In the genomic region with DNA sequence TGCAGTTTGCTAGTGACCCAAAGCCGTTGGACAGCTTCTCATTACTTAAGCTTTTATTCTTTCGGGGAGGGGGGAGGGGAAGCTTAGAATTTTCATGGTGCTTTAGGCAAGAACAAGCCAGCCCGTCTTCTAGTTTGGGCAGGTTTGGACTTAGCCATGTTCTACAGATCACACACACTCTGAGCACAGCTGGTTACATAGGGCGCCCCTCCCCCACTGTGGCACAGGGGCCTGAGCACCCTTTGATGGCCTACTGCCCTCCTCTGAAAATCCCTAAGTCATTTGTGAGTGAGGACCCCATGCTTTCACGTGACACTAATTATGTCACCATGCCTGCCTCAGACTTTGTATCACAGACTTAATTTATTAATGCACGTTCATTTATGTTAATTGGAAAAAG, we compare ENCODE assay signal across 23 mouse cellular contexts. TPM values are rescaled to one million over a fixed set of nuclear protein-coding genes. Genes with fewer than 3 reads are reported as not detected.
DNase-seq lines count a peak whose midpoint lies in the region; ATAC-seq and TF ChIP-seq lines count a peak whose summit lies in the region.
"Had no signal": no experiment of that assay in that cellular context is flagged by ENCODE, and none has a peak within 500 bp of the region (broad histone marks: within the 10 kb centered on the region; RNA-seq: fewer than 3 reads in every experiment).

No protein-coding gene starts in this region.

- intact Hi-C loops in left cerebral cortex, postnatal 4 days (cut with DNase I): no loop called here
- intact Hi-C loops in left cerebral cortex, postnatal 25 days (cut with DNase I): no loop called here

- in situ Hi-C loops in CH12.LX (cut with MboI; ENCODE audit: low pct_ligation_motif_present, low pct_unique_long_range_greater_than_20kb, low sequenced_read_pairs): no loop called here

- no peaks in the 10 kb centered on the region for H3K9me3 ChIP-seq in kidney, embryonic 15.5 days (replicated peaks)
- H3K9me3 ChIP-seq in CH12.LX (replicated peaks; ENCODE audit: low read length): no peaks in the 10 kb centered on the region
- H3K9me3 ChIP-seq in intestine, postnatal 0 days (ENCODE audit: control insufficient read depth): no peaks in the 10 kb centered on the region
- H3K9me3 ChIP-seq: embryonic facial prominence, embryonic 12.5 days; forebrain, embryonic 13.5 days; G1E; heart, embryonic 12.5 days; hindbrain, embryonic 10.5 days had no signal

- H3K4me2 ChIP-seq in kidney, embryonic 15.5 days: no peak overlapping the region
- no peak overlapping the region for H3K4me2 ChIP-seq in CH12.LX (ENCODE audit: insufficient read depth, low read depth, poor library complexity, severe bottlenecking)
- H3K4me2 ChIP-seq in intestine, postnatal 0 days (replicated peaks; ENCODE audit: low read depth): no peak overlapping the region
- H3K4me2 ChIP-seq: embryonic facial prominence, embryonic 12.5 days; forebrain, embryonic 13.5 days; heart, embryonic 12.5 days; hindbrain, embryonic 14.5 days had no signal

- no peaks in the 10 kb centered on the region for H3K79me2 ChIP-seq in CH12.LX (replicated peaks; ENCODE audit: control insufficient read depth, extremely low read depth, insufficient read depth, poor library complexity, severe bottlenecking)

- 60% methylated on average over 6 of the region's 6 CpGs for WGBS in kidney, embryonic 15.5 days
- 69% methylated on average over 6 of the region's 6 CpGs for WGBS in intestine, postnatal 0 days

- no peak for DNase-seq in kidney, adult 9 months
- peak; percentile 4 for DNase-seq in left cerebral cortex, postnatal 4 days
- DNase-seq in left cerebral cortex, postnatal 25 days (ENCODE audit: low spot score in 2 of 2): no peak
- DNase-seq in CH12.LX (ENCODE audit: extremely low read depth): no peak
- DNase-seq in forelimb bud, embryonic 11.5 days (ENCODE audit: low read depth, low spot score): peak; percentile 23
- no peak for DNase-seq in B cell, adult 2 months
- DNase-seq: adrenal gland, postnatal 10 days; cerebellum, adult 11 months; cerebellum, adult 8-10 months; cerebellum, postnatal 14 days; embryo, embryonic 11 days; forebrain, postnatal 0 days; gastrocnemius, adult 2 months; gastrocnemius, postnatal 25 days had no signal

- H3K9ac ChIP-seq in kidney, embryonic 15.5 days: no peak overlapping the region
- no peak overlapping the region for H3K9ac ChIP-seq in CH12.LX (ENCODE audit: insufficient read depth, low read depth)
- no peak overlapping the region for H3K9ac ChIP-seq in intestine, postnatal 0 days (ENCODE audit: low read depth, low read length)
- H3K9ac ChIP-seq: embryonic facial prominence, embryonic 12.5 days; forebrain, embryonic 13.5 days; forebrain, postnatal 0 days; heart, embryonic 12.5 days; hindbrain, embryonic 14.5 days had no signal

- peaks cover 46% of the 10 kb centered on the region for H3K27me3 ChIP-seq in kidney, embryonic 15.5 days
- no peaks in the 10 kb centered on the region for H3K27me3 ChIP-seq in CH12.LX (replicated peaks)
- peaks cover 10% of the 10 kb centered on the region; the same call in 1 of the 2 replicates for H3K27me3 ChIP-seq in intestine, postnatal 0 days (replicated peaks; ENCODE audit: control insufficient read depth, insufficient read depth, low read length)

- TF ChIP-seq EP300 in CH12.LX (IDR thresholded peaks at IDR 0.05; ENCODE audit: low read length): 0 out of 2 replicates have a peak, but pooled peaks have one; percentile 23

- no peak for TF ChIP-seq RAD21 in CH12.LX (IDR thresholded peaks at IDR 0.05; ENCODE audit: low read depth, low read length)

- dilution Hi-C loops in CH12.LX (cut with MboI; ENCODE audit: extremely low pct_ligation_motif_present, extremely low pct_unique_long_range_greater_than_20kb, low sequenced_read_pairs): no loop called here

- no peak overlapping the region for H3K27ac ChIP-seq in kidney, embryonic 15.5 days
- H3K27ac ChIP-seq in CH12.LX (ENCODE audit: insufficient read depth, low read depth): no peak overlapping the region
- H3K27ac ChIP-seq in intestine, postnatal 0 days (ENCODE audit: low read depth, low read length): no peak overlapping the region
- H3K27ac ChIP-seq: embryonic facial prominence, embryonic 12.5 days; forebrain, embryonic 13.5 days; gastrocnemius, adult 2 months; hindbrain, embryonic 10.5 days; hindbrain, embryonic 14.5 days had no signal

- H3K4me1 ChIP-seq in kidney, embryonic 15.5 days: no peaks in the 10 kb centered on the region
- peaks cover 25 to 93% of the 10 kb centered on the region in 2 experiments for H3K4me1 ChIP-seq in CH12.LX (ENCODE audit: control insufficient read depth in 1 of 2, insufficient read depth in 2 of 2)
- no peaks in the 10 kb centered on the region for H3K4me1 ChIP-seq in intestine, postnatal 0 days (replicated peaks; ENCODE audit: control insufficient read depth, insufficient read depth, low read length)
- H3K4me1 ChIP-seq: embryonic facial prominence, embryonic 12.5 days; forebrain, embryonic 13.5 days; heart, embryonic 12.5 days; hindbrain, embryonic 10.5 days had no signal

- no peak for TF ChIP-seq POLR2A in CH12.LX (IDR thresholded peaks at IDR 0.05; ENCODE audit: low read depth, low read length)

- no peak overlapping the region for H3K4me3 ChIP-seq in kidney, embryonic 15.5 days (replicated peaks)
- H3K4me3 ChIP-seq in CH12.LX (replicated peaks in 1 of 3; ENCODE audit: low read depth in 2 of 3, low read length in 2 of 3, poor library complexity in 1 of 3): no peak overlapping the region
- no peak overlapping the region for H3K4me3 ChIP-seq in intestine, postnatal 0 days (ENCODE audit: low read depth, low read length)
- H3K4me3 ChIP-seq: embryonic facial prominence, embryonic 12.5 days; forebrain, embryonic 13.5 days; gastrocnemius, adult 2 months; heart, embryonic 12.5 days; hindbrain, embryonic 10.5 days had no signal

- no peaks in the 10 kb centered on the region for H3K36me3 ChIP-seq in kidney, embryonic 15.5 days
- H3K36me3 ChIP-seq in CH12.LX (replicated peaks in 1 of 2; ENCODE audit: control insufficient read depth in 1 of 2, insufficient read depth in 1 of 2, low read length in 1 of 2): no peaks in the 10 kb centered on the region
- H3K36me3 ChIP-seq in intestine, postnatal 0 days (ENCODE audit: control insufficient read depth, insufficient read depth): no peaks in the 10 kb centered on the region
- H3K36me3 ChIP-seq: embryonic facial prominence, embryonic 12.5 days; G1E; heart, embryonic 12.5 days; hindbrain, embryonic 10.5 days had no signal

- ATAC-seq in kidney, embryonic 15.5 days (replicated peaks; ENCODE audit: low FRiP score): 0 out of 2 replicates have a peak, but pooled peaks have one; percentile 58
- no peak for ATAC-seq in intestine, postnatal 0 days
- ATAC-seq: forebrain, embryonic 13.5 days; forebrain, postnatal 0 days had no signal

- TF ChIP-seq CTCF in CH12.LX (conservative IDR thresholded peaks at IDR 0.05 in 1 of 2, IDR thresholded peaks at IDR 0.05 in 1 of 2; ENCODE audit: low read depth in 2 of 2, low read length in 2 of 2): no peak
- TF ChIP-seq CTCF in intestine, postnatal 0 days (IDR thresholded peaks at IDR 0.05; ENCODE audit: low read depth): no peak

TF ChIP-seq in CH12.LX, 34 proteins besides CTCF, POLR2A, EP300 and RAD21 (continues in another document):
- peak; percentile 81 for TF ChIP-seq BHLHE40 (IDR thresholded peaks at IDR 0.05; ENCODE audit: low read depth, low read length)
- TF ChIP-seq MYC (IDR thresholded peaks at IDR 0.05; ENCODE audit: low read depth, low read length): no peak
- no peak for TF ChIP-seq KAT2A (IDR thresholded peaks at IDR 0.05; ENCODE audit: insufficient replicate concordance, low read length)
- no peak for TF ChIP-seq MXI1 (IDR thresholded peaks at IDR 0.05; ENCODE audit: low read depth, low read length)
- TF ChIP-seq TBP (conservative IDR thresholded peaks at IDR 0.05; ENCODE audit: low read depth, low read length): no peak
- no peak for TF ChIP-seq NRF1 (IDR thresholded peaks at IDR 0.05; ENCODE audit: low read depth, low read length)
- TF ChIP-seq CHD1 (IDR thresholded peaks at IDR 0.05; ENCODE audit: low read depth, low read length): peak; percentile 76; the same call in 1 of the 2 replicates
- TF ChIP-seq HCFC1 (IDR thresholded peaks at IDR 0.05; ENCODE audit: low read depth, low read length): no peak
- TF ChIP-seq MAFK (IDR thresholded peaks at IDR 0.05; ENCODE audit: insufficient replicate concordance, low read length): no peak
- TF ChIP-seq USF2 (conservative IDR thresholded peaks at IDR 0.05; ENCODE audit: low read depth, low read length): no peak
- peak; percentile 55; the same call in 1 of the 2 replicates for TF ChIP-seq IRF4 (IDR thresholded peaks at IDR 0.05; ENCODE audit: low read depth, low read length)
- no peak for TF ChIP-seq MAX (IDR thresholded peaks at IDR 0.05; ENCODE audit: low read length)
- no peak for TF ChIP-seq ZMIZ1 (IDR thresholded peaks at IDR 0.05; ENCODE audit: low read depth, low read length)
- no peak for TF ChIP-seq GABPA (IDR thresholded peaks at IDR 0.05; ENCODE audit: insufficient replicate concordance, low read depth, low read length)
- TF ChIP-seq TCF12 (IDR thresholded peaks at IDR 0.05; ENCODE audit: low read depth, low read length): peak; percentile 53; the same call in 1 of the 2 replicates
- TF ChIP-seq ETS1 (conservative IDR thresholded peaks at IDR 0.05; ENCODE audit: low read depth, low read length): peak; percentile 56; the same call in 1 of the 2 replicates
- TF ChIP-seq ZNF384 (IDR thresholded peaks at IDR 0.05; ENCODE audit: low read depth, low read length): no peak
- no peak for TF ChIP-seq SMC3 (IDR thresholded peaks at IDR 0.05; ENCODE audit: low read depth, low read length)
- TF ChIP-seq MAZ (IDR thresholded peaks at IDR 0.05; ENCODE audit: low read depth, low read length): no peak
- TF ChIP-seq UBTF (IDR thresholded peaks at IDR 0.05; ENCODE audit: low read depth, low read length): no peak
- TF ChIP-seq CHD2 (IDR thresholded peaks at IDR 0.05; ENCODE audit: low read length): peak; percentile 74
- no peak for TF ChIP-seq ZC3H11A (IDR thresholded peaks at IDR 0.05; ENCODE audit: low read depth, low read length)
- TF ChIP-seq JUND (conservative IDR thresholded peaks at IDR 0.05; ENCODE audit: low read depth, low read length): no peak
- TF ChIP-seq RCOR1 (conservative IDR thresholded peaks at IDR 0.05; ENCODE audit: low read depth, low read length): no peak
- no peak for TF ChIP-seq USF1 (IDR thresholded peaks at IDR 0.05; ENCODE audit: low read depth, low read length)
- no peak for TF ChIP-seq NELFE (IDR thresholded peaks at IDR 0.05; ENCODE audit: low read depth, low read length)

RNA-seq across cellular contexts. Expression of gene Foxf2, which starts 35.6 kb away (rescaled TPM):
- polyA plus RNA-seq in kidney, embryonic 15.5 days (2015; fragmentation: Nextera tagmentation; extraction: Ambion mirVana): 0.24 and 0.27 TPM in 2 replicates
- 10 to 100 TPM; 10.2 to 10.7 TPM for total RNA-seq in left cerebral cortex, postnatal 4 days (2021)
- total RNA-seq in left cerebral cortex, postnatal 25 days (2021): 1 to 10 TPM; 5.1 TPM
- not detected in 2 replicates for total RNA-seq in CH12.LX (2012; rRNA removed)
- not detected in 2 replicates for total RNA-seq in CH12.LX (2014; rRNA removed)
- polyA plus RNA-seq in CH12.LX (2012; ENCODE audit: insufficient read length, low read depth): not detected in 2 replicates
- 9.3 and 10.6 TPM in 2 replicates for polyA plus RNA-seq in intestine, postnatal 0 days (2015; fragmentation: Nextera tagmentation; extraction: Ambion mirVana)
- total RNA-seq: adrenal gland, postnatal 10 days; common myeloid progenitor, adult 5-6 weeks; gastrocnemius, postnatal 25 days had no signal
- polyA plus RNA-seq: G1E; heart, embryonic 12.5 days had no signal

Comparison
In these comparisons a context has a peak if more than half of its experiments do, and no peak if none do; other contexts are left out.
1. DNase-seq: peak in left cerebral cortex, postnatal 4 days (single experiment) and forelimb bud, embryonic 11.5 days (single experiment); none in kidney, adult 9 months (single experiment), left cerebral cortex, postnatal 25 days (0 of 2), CH12.LX (single experiment) and B cell, adult 2 months (0 of 2).
2. RNA of gene Foxf2, which starts 35.6 kb away (total RNA-seq): 10.2 to 10.7 TPM in left cerebral cortex, postnatal 4 days and 5.1 TPM in left cerebral cortex, postnatal 25 days; not detected in CH12.LX; every median in the first group is over 4 times any median in the second.